Mouse (Mus musculus) midbrain, embryonic 12.5 days (tissue): ENCODE results near the gene Fbxl22. TPM values are rescaled to one million over a fixed set of nuclear protein-coding genes. Genes with fewer than 3 reads are reported as not detected.
A peak's percentile ranks its signal among the peaks of the same experiment; 100 is the strongest.

ENCODE experiments used
- ATAC-seq: fragments of 200-750 bp; cut with Nextera tagmentation; 2 replicates; pipeline ENCODE4 v1.8.0; 2017; ENCODE audit warnings: low read depth, moderate TSS enrichment, moderate library complexity; ENCODE audit not compliant: low FRiP score
- H3K27ac ChIP-seq: fragments of 300-500 bp; sonication (generic); replicated peaks from 2 replicates; pipeline ENCODE4 v1.5.1; 2016; ENCODE audit warnings: mild to moderate bottlenecking
- H3K27me3 ChIP-seq: fragments of 300-500 bp; sonication (generic); 2 replicates; pipeline ENCODE4 v1.6.1; 2016; ENCODE audit warnings: mild to moderate bottlenecking
- H3K36me3 ChIP-seq: fragments of 300-500 bp; sonication (generic); 2 replicates; pipeline ENCODE4 v1.6.1; 2016
- H3K4me1 ChIP-seq: fragments of 300-500 bp; sonication (generic); 2 replicates; pipeline ENCODE4 v1.6.1; 2016
- H3K4me2 ChIP-seq: fragments of 300-500 bp; sonication (generic); replicated peaks from 2 replicates; pipeline ENCODE4 v1.6.1; 2016; ENCODE audit warnings: mild to moderate bottlenecking, moderate library complexity
- H3K4me3 ChIP-seq: fragments of 300-500 bp; sonication (generic); 2 replicates; pipeline ENCODE4 v1.5.1; 2016; ENCODE audit warnings: mild to moderate bottlenecking
- H3K9ac ChIP-seq: fragments of 300-500 bp; sonication (generic); replicated peaks from 2 replicates; pipeline ENCODE4 v1.6.1; 2016; ENCODE audit warnings: mild to moderate bottlenecking, moderate library complexity
- H3K9me3 ChIP-seq: fragments of 300-500 bp; sonication (generic); 2 replicates; pipeline ENCODE4 v1.6.1; 2016; ENCODE audit warnings: mild to moderate bottlenecking
- WGBS: fragments of 180-500 bp; shearing (Covaris S2); methylation state at CpG from one replicate; pipeline ENCODE4 v1.1.7; 2016; 5-methylcytosine and 5-hydroxymethylcytosine counted together
- polyA plus RNA-seq: library from polyadenylated mRNA; unstranded; fragments of >200 nt; fragmentation: Nextera tagmentation; extraction: Ambion mirVana; gene quantifications from 2 replicates; pipeline ENCODE4 v1.2.1, GENCODE M21; 2016

Gene Fbxl22
- 2.0 and 2.5 TPM in 2 replicates for polyA plus RNA-seq

DNA sequence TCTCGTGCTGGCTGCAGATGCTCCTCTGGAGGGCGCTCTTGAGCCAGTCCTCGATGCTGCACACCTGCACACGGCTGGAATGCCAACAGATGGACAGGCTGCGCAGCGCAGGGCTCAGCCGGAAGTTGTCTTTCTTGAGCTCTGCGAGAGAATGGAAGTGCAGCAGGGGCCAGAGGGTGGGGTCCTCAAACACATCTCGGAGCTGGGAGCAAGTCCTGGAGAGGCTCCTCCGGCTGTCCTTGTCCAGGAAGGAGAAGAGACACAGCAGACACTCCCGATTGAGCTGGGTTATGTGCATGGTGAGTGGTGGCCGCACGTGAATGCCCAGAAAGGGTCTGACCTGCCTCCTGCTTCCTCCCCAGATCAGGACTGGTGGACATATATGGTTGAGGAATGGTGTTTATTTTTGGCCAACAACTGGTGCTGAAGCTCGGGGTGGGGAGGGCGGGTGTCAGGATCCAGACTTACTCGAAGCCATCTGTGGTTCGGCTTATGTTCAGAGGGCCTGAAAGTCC, at the start of gene Fbxl22:
Gene Fbxl22 (minus strand): TSS at position 338 of the 515 bp plus-strand sequence.
- H3K4me3 ChIP-seq: no peak within 1 kb of the TSS
- H3K4me2 ChIP-seq: no peak within 1 kb of the TSS
- H3K9me3 ChIP-seq: no peaks in the 10 kb centered on the region
- peaks cover 17% of the 10 kb centered on the region for H3K4me1 ChIP-seq
- no peak for ATAC-seq
- 72% methylated on average over 17 of the region's 17 CpGs for WGBS
- H3K27ac ChIP-seq: peak within 1 kb of the TSS; percentile 92
- H3K27me3 ChIP-seq: no peaks in the 10 kb centered on the region
- H3K36me3 ChIP-seq: peaks cover 59% of the 10 kb centered on the region
- H3K9ac ChIP-seq: no peak within 1 kb of the TSS

DNA sequence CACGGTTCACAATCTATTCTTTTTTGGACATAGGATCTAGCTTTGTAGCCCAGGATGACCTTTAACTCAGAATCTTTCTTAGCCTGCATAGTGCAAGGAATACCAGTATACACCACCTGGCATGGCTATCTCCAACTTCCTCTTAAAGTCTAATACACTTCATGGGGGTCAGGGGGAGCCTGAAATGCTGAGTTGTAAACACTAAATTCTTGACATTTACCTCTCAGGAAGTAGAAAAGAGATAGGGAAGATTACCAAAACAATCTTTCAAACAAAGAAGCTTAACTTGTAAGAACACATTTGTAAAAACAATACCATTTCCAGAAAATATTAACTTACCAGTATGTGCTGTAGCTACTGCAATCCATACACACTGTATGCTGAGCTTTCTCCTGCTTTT, 47.8 kb upstream of the Fbxl22 start:
- Histone ChIP-seq H3K9ac (no peak overlapping the region), H3K4me2 (no peak overlapping the region), H3K27me3 (no peaks in the 10 kb centered on the region), H3K4me1 (peaks cover 3% of the 10 kb centered on the region; the same call in 1 of the 2 replicates), H3K9me3 (no peaks in the 10 kb centered on the region), H3K36me3 (no peaks in the 10 kb centered on the region), H3K4me3 (no peak overlapping the region), H3K27ac (no peak overlapping the region)
- WGBS: 88% methylated on average over 1 of the region's 1 CpGs
- no peak for ATAC-seq

DNA sequence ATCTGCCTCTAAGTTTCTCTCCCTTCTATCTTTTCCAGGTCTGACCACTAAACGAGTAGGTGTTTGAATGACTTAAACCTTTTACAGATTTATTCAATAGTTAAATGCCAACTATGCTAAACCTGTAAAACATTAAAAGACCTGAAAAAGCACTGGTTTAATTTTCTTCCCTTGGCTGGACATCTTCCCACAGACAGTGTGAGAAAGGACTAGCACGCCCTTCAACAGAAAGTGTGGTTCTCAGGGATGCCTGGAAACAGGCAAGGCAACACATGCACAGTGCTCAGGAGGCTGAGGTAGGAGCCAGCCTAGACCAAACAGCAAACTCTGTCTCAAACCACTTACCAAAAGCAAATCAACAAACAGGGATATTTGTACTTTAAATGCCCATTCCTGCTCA, 47.1 kb upstream of the Fbxl22 start:
- no peak overlapping the region for H3K4me3 ChIP-seq
- no peak for ATAC-seq
- H3K9ac ChIP-seq: no peak overlapping the region
- H3K4me2 ChIP-seq: no peak overlapping the region
- peaks cover 3% of the 10 kb centered on the region; the same call in 1 of the 2 replicates for H3K4me1 ChIP-seq
- H3K27me3 ChIP-seq: no peaks in the 10 kb centered on the region
- H3K27ac ChIP-seq: no peak overlapping the region
- H3K9me3 ChIP-seq: no peaks in the 10 kb centered on the region
- WGBS: 92% methylated on average over 2 of the region's 2 CpGs
- H3K36me3 ChIP-seq: no peaks in the 10 kb centered on the region

DNA sequence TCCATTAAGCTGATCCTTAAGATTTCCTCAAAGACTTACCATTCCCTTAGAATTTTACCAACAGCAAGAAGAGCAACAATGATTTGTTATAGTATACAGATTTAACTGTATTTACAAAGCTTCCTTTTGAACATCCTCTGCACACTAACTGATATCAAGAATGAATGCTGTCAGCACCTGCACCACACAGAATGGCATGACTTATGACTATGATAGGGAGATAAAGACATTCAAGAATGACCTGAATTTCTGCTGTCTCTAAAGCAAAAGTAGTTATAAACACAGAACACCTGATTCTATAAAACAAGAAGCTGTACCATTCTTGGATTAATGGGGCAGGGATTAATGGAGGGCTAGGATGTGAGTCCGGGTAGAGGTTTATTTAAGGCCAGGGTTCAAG, 46.3 kb upstream of the Fbxl22 start:
- Histone ChIP-seq H3K4me3 (no peak overlapping the region), H3K9me3 (no peaks in the 10 kb centered on the region), H3K9ac (no peak overlapping the region), H3K27ac (no peak overlapping the region), H3K4me2 (no peak overlapping the region), H3K36me3 (no peaks in the 10 kb centered on the region), H3K4me1 (peaks cover 3% of the 10 kb centered on the region; the same call in 1 of the 2 replicates), H3K27me3 (no peaks in the 10 kb centered on the region)
- WGBS: 79% methylated on average over 1 of the region's 1 CpGs
- ATAC-seq: no peak

DNA sequence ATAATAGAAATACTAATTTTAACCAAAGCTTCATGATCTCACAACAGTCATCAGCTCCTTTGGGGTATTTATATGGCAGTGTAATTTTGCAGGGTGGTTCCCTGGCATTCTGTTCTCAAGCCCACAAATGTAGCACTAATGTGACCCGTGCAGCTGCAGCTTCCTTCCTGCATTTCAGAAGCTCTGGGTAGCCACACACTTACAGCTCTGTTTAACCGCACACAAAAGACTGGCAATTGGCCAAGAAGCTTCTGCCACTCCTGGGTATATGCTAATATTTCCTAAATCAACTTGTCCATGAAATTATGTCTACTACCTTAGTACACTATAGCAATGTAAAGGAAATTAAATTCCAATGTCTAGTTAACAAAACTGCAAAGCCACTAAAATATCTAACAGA, 45.9 kb upstream of the Fbxl22 start:
- no peak overlapping the region for H3K9ac ChIP-seq
- no peaks in the 10 kb centered on the region for H3K9me3 ChIP-seq
- WGBS: 43% methylated on average over 2 of the region's 2 CpGs
- no peak overlapping the region for H3K27ac ChIP-seq
- no peak for ATAC-seq
- no peaks in the 10 kb centered on the region for H3K36me3 ChIP-seq
- no peak overlapping the region for H3K4me3 ChIP-seq
- H3K27me3 ChIP-seq: no peaks in the 10 kb centered on the region
- no peak overlapping the region for H3K4me2 ChIP-seq
- peaks cover 3% of the 10 kb centered on the region; the same call in 1 of the 2 replicates for H3K4me1 ChIP-seq

GRCm38 (mm10) chr9:66558971-66559370, 44.6 kb upstream of the Fbxl22 start:
- no peak overlapping the region for H3K9ac ChIP-seq
- H3K27ac ChIP-seq: no peak overlapping the region
- no peak overlapping the region for H3K4me3 ChIP-seq
- no peak for ATAC-seq
- WGBS: 98% methylated on average over 4 of the region's 4 CpGs
- no peaks in the 10 kb centered on the region for H3K9me3 ChIP-seq
- H3K4me2 ChIP-seq: no peak overlapping the region
- H3K4me1 ChIP-seq: peaks cover 3% of the 10 kb centered on the region; the same call in 1 of the 2 replicates
- peaks cover 9% of the 10 kb centered on the region for H3K36me3 ChIP-seq
- H3K27me3 ChIP-seq: no peaks in the 10 kb centered on the region

DNA sequence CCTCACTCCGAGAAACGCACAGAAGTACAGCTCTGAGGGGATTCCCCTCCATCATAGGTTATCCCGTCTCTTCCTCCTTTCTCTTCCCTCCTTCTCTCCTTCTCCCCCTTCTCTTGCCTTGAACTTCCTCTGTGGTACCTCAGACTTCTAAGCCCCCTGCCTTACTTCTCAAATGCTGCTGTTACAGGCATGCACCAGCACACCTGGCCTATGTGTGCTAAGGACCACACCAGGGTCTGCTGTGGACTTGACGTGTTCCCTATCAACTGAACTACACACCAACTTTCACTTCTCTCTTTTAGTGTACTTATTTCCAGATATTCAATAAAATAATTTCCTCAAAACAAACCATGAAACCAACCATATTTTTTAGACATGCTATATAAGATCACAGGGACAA, 28.4 kb upstream of the Fbxl22 start:
- no peak for ATAC-seq
- no peak overlapping the region for H3K9ac ChIP-seq
- H3K27ac ChIP-seq: no peak overlapping the region
- H3K9me3 ChIP-seq: no peaks in the 10 kb centered on the region
- peaks cover 2% of the 10 kb centered on the region; the same call in 1 of the 2 replicates for H3K4me1 ChIP-seq
- WGBS: 92% methylated on average over 4 of the region's 4 CpGs
- no peak overlapping the region for H3K4me3 ChIP-seq
- no peak overlapping the region for H3K4me2 ChIP-seq
- H3K27me3 ChIP-seq: no peaks in the 10 kb centered on the region
- H3K36me3 ChIP-seq: peaks cover 67% of the 10 kb centered on the region

GRCm38 (mm10) chr9:66521595-66521994, 7.2 kb upstream of the Fbxl22 start:
- Histone ChIP-seq H3K27me3 (no peaks in the 10 kb centered on the region), H3K9ac (no peak overlapping the region), H3K4me1 (no peaks in the 10 kb centered on the region), H3K36me3 (peaks cover 94% of the 10 kb centered on the region), H3K4me3 (no peak overlapping the region), H3K27ac (no peak overlapping the region), H3K9me3 (no peaks in the 10 kb centered on the region), H3K4me2 (no peak overlapping the region)
- 98% methylated on average over 3 of the region's 3 CpGs for WGBS
- no peak for ATAC-seq

DNA sequence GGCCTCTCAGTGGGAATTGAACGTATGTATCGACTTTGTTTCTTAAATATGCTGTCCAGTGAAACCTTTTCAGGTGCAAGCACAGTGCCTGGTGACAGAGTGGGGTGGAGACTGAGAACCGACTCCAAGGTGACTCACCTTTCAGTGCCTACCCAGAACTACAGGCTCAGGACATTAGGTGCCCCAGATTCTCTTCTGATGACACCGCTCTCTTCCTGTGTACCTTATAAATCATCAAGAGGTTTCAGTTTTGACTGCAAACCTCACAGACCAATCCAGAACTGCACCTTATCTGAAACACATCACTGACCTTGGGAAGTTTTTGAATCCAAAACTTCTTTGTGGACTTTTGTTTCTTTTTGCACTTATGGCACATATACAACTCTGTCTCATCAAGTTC, 5.9 kb upstream of the Fbxl22 start:
- no peak overlapping the region for H3K4me2 ChIP-seq
- peaks cover 91% of the 10 kb centered on the region for H3K36me3 ChIP-seq

DNA sequence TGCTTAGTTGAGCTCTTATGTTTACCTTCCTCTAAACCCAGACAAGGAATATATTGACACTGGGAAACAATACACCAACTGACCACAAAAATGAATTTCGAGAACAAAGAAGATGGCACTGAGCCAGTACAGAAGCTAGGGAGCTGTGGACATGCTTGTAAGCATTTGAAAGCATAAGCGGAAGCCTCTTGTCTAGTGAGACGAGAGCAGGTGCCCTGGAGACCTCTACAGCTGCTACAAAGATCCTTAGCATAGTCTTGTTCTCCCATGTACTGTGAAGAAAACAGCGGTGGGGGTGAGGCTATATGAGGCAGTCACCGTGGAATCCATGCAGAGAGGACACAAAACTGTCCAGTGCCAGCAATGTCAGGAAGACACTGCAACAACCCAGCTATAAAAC, 4.5 kb upstream of the Fbxl22 start:
- H3K4me1 ChIP-seq: no peaks in the 10 kb centered on the region

More for the DNA sequence above, 5.9 kb upstream of the Fbxl22 start:
- no peaks in the 10 kb centered on the region for H3K4me1 ChIP-seq
- 0 out of 2 replicates have a peak overlapping the region, but pooled peaks have one; percentile 39 for H3K27ac ChIP-seq
- H3K9ac ChIP-seq: no peak overlapping the region
- 94% methylated on average over 4 of the region's 4 CpGs for WGBS
- H3K27me3 ChIP-seq: no peaks in the 10 kb centered on the region
- ATAC-seq: no peak
- H3K9me3 ChIP-seq: no peaks in the 10 kb centered on the region
- no peak overlapping the region for H3K4me3 ChIP-seq

DNA sequence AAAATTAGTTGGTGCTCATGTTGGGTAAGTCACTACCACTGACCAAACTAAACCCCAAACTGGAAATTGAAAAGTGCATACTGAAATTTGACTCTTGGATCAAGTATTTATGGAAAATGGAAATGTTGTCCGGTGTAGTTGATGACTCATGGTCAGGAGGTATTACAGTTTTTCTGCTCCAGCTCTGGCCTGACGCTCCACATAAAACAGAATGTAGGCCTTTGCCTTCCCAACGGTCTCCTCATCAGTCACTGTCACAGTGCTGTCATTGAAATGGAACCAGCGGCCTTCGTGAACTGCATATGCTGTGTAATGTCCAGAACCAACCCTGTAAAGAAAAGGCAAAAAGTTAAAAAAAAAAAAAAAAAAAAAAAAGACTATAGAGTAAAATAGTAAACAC, 3.9 kb upstream of the Fbxl22 start:
- WGBS: 95% methylated on average over 5 of the region's 5 CpGs
- peaks cover 91% of the 10 kb centered on the region for H3K36me3 ChIP-seq
- H3K9ac ChIP-seq: no peak overlapping the region
- no peak for ATAC-seq
- no peaks in the 10 kb centered on the region for H3K9me3 ChIP-seq
- H3K4me1 ChIP-seq: no peaks in the 10 kb centered on the region
- H3K27ac ChIP-seq: no peak overlapping the region
- H3K4me3 ChIP-seq: no peak overlapping the region
- H3K4me2 ChIP-seq: no peak overlapping the region
- H3K27me3 ChIP-seq: no peaks in the 10 kb centered on the region

More for the DNA sequence above, 4.5 kb upstream of the Fbxl22 start:
- Histone ChIP-seq H3K4me2 (no peak overlapping the region), H3K4me3 (no peak overlapping the region), H3K36me3 (peaks cover 94% of the 10 kb centered on the region), H3K27me3 (no peaks in the 10 kb centered on the region), H3K27ac (peak overlapping the region; percentile 64; the same call in 1 of the 2 replicates), H3K9ac (no peak overlapping the region), H3K9me3 (no peaks in the 10 kb centered on the region)
- WGBS: 64% methylated on average over 5 of the region's 5 CpGs
- ATAC-seq: no peak

DNA sequence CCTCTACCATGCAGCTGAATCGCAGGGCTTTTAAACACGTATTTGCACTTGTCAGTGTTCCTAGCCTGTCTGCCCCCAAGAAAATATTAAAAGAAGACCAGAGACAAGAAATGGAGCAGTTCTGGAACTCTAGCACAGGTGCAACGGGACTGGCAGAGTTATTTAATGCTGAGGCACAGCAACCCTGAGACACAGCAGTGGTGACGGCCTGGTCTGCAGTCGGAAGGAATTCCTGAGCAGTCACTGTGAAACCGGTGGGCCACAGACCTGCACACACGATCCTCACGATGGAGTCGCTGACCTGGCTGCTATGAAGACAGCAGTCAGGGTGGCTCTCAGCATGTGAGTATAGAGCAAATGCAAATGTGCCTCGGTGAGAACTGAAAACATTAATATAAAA, 3.4 kb upstream of the Fbxl22 start:
- peaks cover 86% of the 10 kb centered on the region for H3K36me3 ChIP-seq
- H3K9ac ChIP-seq: no peak overlapping the region
- 93% methylated on average over 10 of the region's 10 CpGs for WGBS
- ATAC-seq: no peak
- no peaks in the 10 kb centered on the region for H3K9me3 ChIP-seq
- peaks cover 1% of the 10 kb centered on the region; the same call in 1 of the 2 replicates for H3K4me1 ChIP-seq
- no peaks in the 10 kb centered on the region for H3K27me3 ChIP-seq
- no peak overlapping the region for H3K4me2 ChIP-seq
- no peak overlapping the region for H3K4me3 ChIP-seq
- no peak overlapping the region for H3K27ac ChIP-seq
